Mouse (Mus musculus) heart, embryonic 16.5 days (tissue): ENCODE results near the gene Armc9. TPM values are rescaled to one million over a fixed set of nuclear protein-coding genes. Genes with fewer than 3 reads are reported as not detected.

Experiments
- ATAC-seq: fragments of 200-750 bp; cut with Nextera tagmentation; replicated peaks from 2 replicates; pipeline ENCODE4 v1.8.0; 2017; ENCODE audit warnings: moderate number of reproducible peaks; ENCODE audit not compliant: insufficient read depth, low FRiP score; ENCODE audit errors: extremely low read depth
- H3K27ac ChIP-seq: fragments of 300-500 bp; sonication (generic); 2 replicates; pipeline ENCODE4 v1.5.1; 2014; ENCODE audit warnings: mild to moderate bottlenecking, low read length, control low read depth, moderate library complexity
- H3K27me3 ChIP-seq: fragments of 300-500 bp; sonication (generic); 2 replicates; pipeline ENCODE4 v1.6.1; 2014; ENCODE audit warnings: low read length, mixed read lengths; ENCODE audit not compliant: control insufficient read depth, insufficient read depth
- H3K36me3 ChIP-seq: fragments of 300-500 bp; sonication (generic); 2 replicates; pipeline ENCODE4 v1.6.1; 2014; ENCODE audit not compliant: control insufficient read depth, insufficient read depth
- H3K4me1 ChIP-seq: fragments of 300-500 bp; sonication (generic); 2 replicates; pipeline ENCODE4 v1.6.1; 2014; ENCODE audit warnings: low read length, mixed read lengths; ENCODE audit not compliant: control insufficient read depth, insufficient read depth
- H3K4me2 ChIP-seq: fragments of 300-500 bp; sonication (generic); 2 replicates; pipeline ENCODE4 v1.6.1; 2014; ENCODE audit warnings: low read depth, mild to moderate bottlenecking, control low read depth, low read length
- H3K4me3 ChIP-seq: fragments of 300-500 bp; sonication (generic); 2 replicates; pipeline ENCODE4 v1.5.1; 2014; ENCODE audit warnings: mild to moderate bottlenecking, control low read depth, low read length
- H3K9ac ChIP-seq: fragments of 300-500 bp; sonication (generic); 2 replicates; pipeline ENCODE4 v1.6.1; 2014; ENCODE audit warnings: low read length, control low read depth
- H3K9me3 ChIP-seq: fragments of 300-500 bp; sonication (generic); replicated peaks from 2 replicates; pipeline ENCODE4 v1.6.1; 2016; ENCODE audit warnings: low read length; ENCODE audit not compliant: control insufficient read depth
- WGBS: fragments of 180-500 bp; shearing (Covaris S2); extraction: QIAGEN DNeasy Blood & Tissue Kit; methylation state at CpG from one replicate; pipeline ENCODE4 v1.1.7; 2014; 5-methylcytosine and 5-hydroxymethylcytosine counted together
- polyA plus RNA-seq: library from polyadenylated mRNA; unstranded; fragments of >200 nt; fragmentation: Nextera tagmentation; extraction: Ambion mirVana; gene quantifications from 2 replicates; pipeline ENCODE4 v1.2.1, GENCODE M21; 2015

Armc9 gene
- polyA plus RNA-seq, 1 experiment from 2014 or later: 12.4 TPM

GRCm38 (mm10) chr1:86303873-86304250 lies 149.3 kb downstream of the Armc9 start:
- Histone ChIP-seq H3K4me2 (peak overlapping the region; percentile 99), H3K4me1 (peaks cover 8% of the 10 kb centered on the region), H3K9ac (no peak overlapping the region; the same call in 1 of the 2 replicates), H3K27me3 (peaks cover 49% of the 10 kb centered on the region), H3K9me3 (no peaks in the 10 kb centered on the region), H3K27ac (no peak overlapping the region), H3K36me3 (no peaks in the 10 kb centered on the region), H3K4me3 (peak overlapping the region; percentile 65)
- WGBS: 3% methylated on average over 16 of the region's 16 CpGs
- ATAC-seq: no peak

GRCm38 (mm10) chr1:86306686-86307085 lies 152.1 kb downstream of the Armc9 start:
- Histone ChIP-seq H3K27me3 (peaks cover 43% of the 10 kb centered on the region), H3K4me1 (peaks cover 8% of the 10 kb centered on the region), H3K36me3 (no peaks in the 10 kb centered on the region), H3K27ac (no peak overlapping the region), H3K9ac (no peak overlapping the region), H3K9me3 (no peaks in the 10 kb centered on the region), H3K4me3 (no peak overlapping the region), H3K4me2 (no peak overlapping the region)
- WGBS: 82% methylated on average over 3 of the region's 3 CpGs
- ATAC-seq: no peak

- Histone ChIP-seq H3K4me3 (no peak overlapping the region), H3K4me1 (peaks cover 8% of the 10 kb centered on the region), H3K36me3 (no peaks in the 10 kb centered on the region), H3K9me3 (no peaks in the 10 kb centered on the region), H3K4me2 (no peak overlapping the region), H3K27me3 (peaks cover 37% of the 10 kb centered on the region), H3K9ac (no peak overlapping the region), H3K27ac (no peak overlapping the region)
- WGBS: 81% methylated on average over 7 of the region's 7 CpGs
- ATAC-seq: no peak
These were observed 152.7 kb downstream of the Armc9 start for GRCm38 (mm10) chr1:86307177-86307762.

- no peaks in the 10 kb centered on the region for H3K36me3 ChIP-seq
- peaks cover 29% of the 10 kb centered on the region for H3K27me3 ChIP-seq
- H3K4me3 ChIP-seq: no peak overlapping the region
- H3K9ac ChIP-seq: no peak overlapping the region
- H3K9me3 ChIP-seq: no peaks in the 10 kb centered on the region
- peaks cover 3% of the 10 kb centered on the region; the same call in 1 of the 2 replicates for H3K4me1 ChIP-seq
- no peak for ATAC-seq
- H3K27ac ChIP-seq: no peak overlapping the region
- WGBS: 52% methylated on average over 4 of the region's 4 CpGs
- no peak overlapping the region for H3K4me2 ChIP-seq
These were observed 153.5 kb downstream of the Armc9 start for GRCm38 (mm10) chr1:86307871-86308641.

GRCm38 (mm10) chr1:86309270-86309833 lies 154.8 kb downstream of the Armc9 start:
- Histone ChIP-seq H3K4me1 (no peaks in the 10 kb centered on the region), H3K27me3 (peaks cover 18% of the 10 kb centered on the region), H3K9me3 (no peaks in the 10 kb centered on the region), H3K4me2 (no peak overlapping the region), H3K36me3 (no peaks in the 10 kb centered on the region), H3K9ac (no peak overlapping the region), H3K27ac (no peak overlapping the region), H3K4me3 (no peak overlapping the region)
- 90% methylated on average over 7 of the region's 7 CpGs for WGBS
- no peak for ATAC-seq

- Histone ChIP-seq H3K9me3 (no peaks in the 10 kb centered on the region), H3K9ac (no peak overlapping the region), H3K36me3 (no peaks in the 10 kb centered on the region), H3K27me3 (peaks cover 4% of the 10 kb centered on the region; the same call in 1 of the 2 replicates), H3K4me1 (no peaks in the 10 kb centered on the region), H3K27ac (no peak overlapping the region), H3K4me2 (no peak overlapping the region), H3K4me3 (no peak overlapping the region)
- ATAC-seq: no peak
- 48% methylated on average over 15 of the region's 15 CpGs for WGBS
These were observed 156.1 kb downstream of the Armc9 start for GRCm38 (mm10) chr1:86310536-86311310.

- no peak for ATAC-seq
- no peaks in the 10 kb centered on the region for H3K27me3 ChIP-seq
- H3K4me2 ChIP-seq: no peak overlapping the region
- H3K4me1 ChIP-seq: no peaks in the 10 kb centered on the region
- H3K27ac ChIP-seq: no peak overlapping the region
- no peak overlapping the region for H3K9ac ChIP-seq
- H3K4me3 ChIP-seq: no peak overlapping the region
- no peaks in the 10 kb centered on the region for H3K36me3 ChIP-seq
- H3K9me3 ChIP-seq: no peaks in the 10 kb centered on the region
- WGBS: 51% methylated on average over 10 of the region's 10 CpGs
These were observed 157.0 kb downstream of the Armc9 start for GRCm38 (mm10) chr1:86311467-86312005.

- WGBS: 83% methylated on average over 3 of the region's 3 CpGs
- ATAC-seq: no peak
- Histone ChIP-seq H3K27me3 (no peaks in the 10 kb centered on the region), H3K4me1 (no peaks in the 10 kb centered on the region), H3K4me2 (no peak overlapping the region), H3K36me3 (no peaks in the 10 kb centered on the region), H3K9ac (no peak overlapping the region), H3K27ac (no peak overlapping the region), H3K4me3 (no peak overlapping the region), H3K9me3 (no peaks in the 10 kb centered on the region)
These were observed 157.7 kb downstream of the Armc9 start for GRCm38 (mm10) chr1:86312269-86312668.
